Mouse (Mus musculus) CH12.LX (cell line): Measurements from ENCODE around the gene Ppp1r12a.

Source experiments
- BHLHE40 ChIP-seq: IDR thresholded peaks from 2 replicates; pipeline ENCODE4 v1.6.1; 2011; ENCODE audit warnings: mild to moderate bottlenecking, low read depth, low read length, improper control_type of control experiment
- CTCF ChIP-seq, 2 experiments: IDR thresholded peaks in 1 of 2; conservative IDR thresholded peaks in 1 of 2; 2 replicates each; pipeline ENCODE4 v1.5.1; 2011 to 2012; ENCODE audit warnings: low read depth in 2 of 2, low read length in 2 of 2, improper control_type of control experiment in 1 of 2, inconsistent platforms in 1 of 2, mild to moderate bottlenecking in 1 of 2, moderate library complexity in 1 of 2
- E2F4 ChIP-seq: IDR thresholded peaks from 2 replicates; pipeline ENCODE4 v1.6.1; 2011; ENCODE audit warnings: low read depth, low read length, improper control_type of control experiment; ENCODE audit not compliant: insufficient replicate concordance
- EP300 ChIP-seq: IDR thresholded peaks from 2 replicates; pipeline ENCODE4 v1.6.1; 2011; ENCODE audit warnings: low read length, improper control_type of control experiment
- NRF1 ChIP-seq: IDR thresholded peaks from 2 replicates; pipeline ENCODE4 v1.6.1; 2014; ENCODE audit warnings: low read depth, mild to moderate bottlenecking, inconsistent platforms, low read length, improper control_type of control experiment, moderate library complexity
- POLR2A ChIP-seq: IDR thresholded peaks from 2 replicates; pipeline ENCODE4 v1.6.1; 2011; ENCODE audit warnings: low read depth, mild to moderate bottlenecking, improper control_type of control experiment, low read length
- RCOR1 ChIP-seq: conservative IDR thresholded peaks from 2 replicates; pipeline ENCODE4 v1.6.1; 2012; ENCODE audit warnings: low read depth, mild to moderate bottlenecking, inconsistent platforms, low read length, improper control_type of control experiment
- SMC3 ChIP-seq: IDR thresholded peaks from 2 replicates; pipeline ENCODE4 v1.6.1; 2011; ENCODE audit warnings: low read depth, low read length, improper control_type of control experiment
- USF2 ChIP-seq: conservative IDR thresholded peaks from 2 replicates; pipeline ENCODE4 v1.6.1; 2011; ENCODE audit warnings: low read depth, low read length, improper control_type of control experiment

DNA sequence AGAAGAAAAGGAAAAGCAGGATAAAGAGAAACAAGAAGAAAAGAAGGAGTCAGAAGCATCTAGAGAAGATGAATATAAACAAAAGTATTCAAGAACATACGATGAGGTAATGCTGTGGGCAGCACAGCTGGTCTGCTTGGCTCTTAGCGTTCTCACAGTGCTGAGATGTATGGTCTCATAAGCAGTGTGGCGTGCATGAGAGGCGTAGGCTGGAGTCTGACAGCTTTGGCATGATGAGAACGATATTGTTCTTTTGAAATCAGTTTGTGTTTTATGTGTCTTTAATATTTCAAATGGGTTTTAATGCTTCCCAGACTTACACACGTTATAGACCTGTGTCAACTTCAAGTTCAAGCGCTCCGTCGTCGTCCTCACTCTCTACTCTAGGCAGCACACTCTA, 98.9 kb downstream of the Ppp1r12a start:
- TF ChIP-seq POLR2A, result no peak
- no peak for TF ChIP-seq NRF1
- TF ChIP-seq BHLHE40, result no peak
- TF ChIP-seq USF2, result no peak
- no peak for TF ChIP-seq E2F4
- TF ChIP-seq SMC3, result no peak
- TF ChIP-seq CTCF (conservative IDR thresholded peaks at IDR 0.05 in 1 of 2, IDR thresholded peaks at IDR 0.05 in 1 of 2; ENCODE audit: low read depth in 2 of 2, low read length in 2 of 2), result no peak
- TF ChIP-seq RCOR1, result no peak
- no peak for TF ChIP-seq EP300
